In the genomic region with DNA sequence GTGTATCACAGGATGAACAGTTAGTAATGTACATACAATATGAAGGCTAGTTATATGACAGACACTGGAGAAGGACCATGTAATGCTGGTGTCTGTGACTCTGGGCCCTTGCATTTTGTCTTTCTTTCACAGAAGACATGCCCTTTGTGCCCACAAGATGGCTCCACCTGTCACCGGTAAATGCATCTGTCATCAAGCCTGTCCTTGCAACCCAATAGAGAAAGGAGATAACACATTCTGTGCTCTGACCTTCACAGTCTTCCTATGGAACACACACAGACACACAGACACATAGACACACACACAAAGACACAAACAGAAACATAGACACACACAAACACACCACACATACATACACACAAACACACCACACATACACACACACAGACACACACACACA, we compare ENCODE assay signal across 8 mouse cellular contexts.
DNase-seq lines count a peak whose midpoint lies in the region; ATAC-seq and TF ChIP-seq lines count a peak whose summit lies in the region.

No protein-coding gene starts in this region.

- TF ChIP-seq CTCF in brain, embryonic 14.5 days (IDR thresholded peaks at IDR 0.05; ENCODE audit: borderline replicate concordance, extremely low read depth, insufficient read depth, insufficient read length) = peak; percentile 69; the same call in 1 of the 2 replicates

- 58% methylated on average over 1 of the region's 1 CpGs for WGBS in kidney, embryonic 14.5 days

- H3K36me3 ChIP-seq in kidney, embryonic 14.5 days (ENCODE audit: control insufficient read depth, insufficient read depth, low read length) = no peaks in the 10 kb centered on the region

- H3K9ac ChIP-seq in kidney, embryonic 14.5 days (ENCODE audit: low read depth, low read length) = no peak overlapping the region

- H3K4me1 ChIP-seq in kidney, embryonic 14.5 days (ENCODE audit: control insufficient read depth, insufficient read depth, low read length) = no peaks in the 10 kb centered on the region

- H3K27ac ChIP-seq in kidney, embryonic 14.5 days (ENCODE audit: low read depth, low read length) = no peak overlapping the region

- intact Hi-C loops in left cerebral cortex, postnatal 36 days (cut with DNase I) = no loop called here

- no peaks in the 10 kb centered on the region for H3K9me3 ChIP-seq in kidney, embryonic 14.5 days (ENCODE audit: control insufficient read depth, low read length)

- peak; percentile 15 to 60 for DNase-seq in adrenal gland, adult (ENCODE audit: inconsistent age in 2 of 2, low spot score in 1 of 2)
- DNase-seq in adrenal gland, adult 8-10 months = no peak
- peak; percentile 36 for DNase-seq in kidney, postnatal 14 days
- DNase-seq in brain, embryonic 14.5 days (ENCODE audit: low read depth) = peak; percentile 69
- peak; percentile 17 to 18 for DNase-seq in left cerebral cortex, postnatal 36 days (ENCODE audit: low spot score in 2 of 2)
- no peak for DNase-seq in thymus, postnatal 4 days
- DNase-seq in thymus, postnatal 10 days (ENCODE audit: low spot score in 2 of 2) = no peak

- no peak for ATAC-seq in kidney, embryonic 14.5 days (ENCODE audit: low FRiP score, low TSS enrichment)

- no peak overlapping the region for H3K4me3 ChIP-seq in kidney, embryonic 14.5 days (ENCODE audit: low read length)

- H3K4me2 ChIP-seq in kidney, embryonic 14.5 days (replicated peaks; ENCODE audit: low read depth, low read length) = no peak overlapping the region

- no peaks in the 10 kb centered on the region for H3K27me3 ChIP-seq in kidney, embryonic 14.5 days (ENCODE audit: control insufficient read depth, insufficient read depth, low read length)

- no peak for TF ChIP-seq POLR2A in brain, embryonic 14.5 days (IDR thresholded peaks at IDR 0.05; ENCODE audit: borderline replicate concordance, extremely low read depth, insufficient read depth, insufficient read length, poor library complexity, severe bottlenecking)

Comparison
In these comparisons a context has a peak if more than half of its experiments do, and no peak if none do; other contexts are left out.
1. DNase-seq: peak in adrenal gland, adult (2 of 2), kidney, postnatal 14 days (single experiment), brain, embryonic 14.5 days (single experiment) and left cerebral cortex, postnatal 36 days (2 of 2); none in adrenal gland, adult 8-10 months (single experiment), thymus, postnatal 4 days (single experiment) and thymus, postnatal 10 days (0 of 2).